Mouse (Mus musculus) E14TG2a.4 (cell line): ENCODE data around the gene Nasp.

Experiments used
- CTCF ChIP-seq: conservative IDR thresholded peaks from 2 replicates; pipeline ENCODE4 v1.5.1; 2014; ENCODE audit warnings: low read length
- POU5F1 ChIP-seq: IDR thresholded peaks from 2 replicates; pipeline ENCODE4 v1.6.1; 2014; ENCODE audit warnings: low read length, borderline replicate concordance

- TF ChIP-seq CTCF (no peak), POU5F1 (no peak)
These were observed 45.0 kb upstream of the Nasp start for GRCm38 (mm10) chr4:116672785-116673184.
